Mouse (Mus musculus) layer of hippocampus, adult 9-11 months (tissue): ENCODE results near the gene Kcnj10.

Source experiments
- DNase-seq: peaks from one replicate; pipeline ENCODE4 v3.0.0; 2022

Gene Kcnj10

DNA sequence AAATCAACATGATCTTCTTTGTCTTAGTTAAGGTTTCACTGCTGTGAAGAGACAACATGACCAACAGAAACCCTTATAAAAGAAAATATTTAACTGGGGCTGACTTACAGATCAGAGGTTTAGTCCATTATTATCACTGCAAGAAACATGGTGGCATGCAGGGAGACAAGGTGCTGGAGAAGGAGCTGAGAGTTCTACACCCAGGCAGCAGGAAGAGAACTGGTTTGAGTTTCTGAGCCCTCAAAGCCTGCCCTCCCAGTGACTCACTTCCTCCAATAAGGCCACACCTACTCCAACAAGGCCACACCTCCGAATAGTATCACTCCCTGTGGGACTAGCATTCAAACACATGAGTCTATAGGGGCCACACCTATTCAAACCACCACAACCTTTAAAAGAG lies 49.8 kb downstream of the Kcnj10 start:
- no peak for DNase-seq

DNA sequence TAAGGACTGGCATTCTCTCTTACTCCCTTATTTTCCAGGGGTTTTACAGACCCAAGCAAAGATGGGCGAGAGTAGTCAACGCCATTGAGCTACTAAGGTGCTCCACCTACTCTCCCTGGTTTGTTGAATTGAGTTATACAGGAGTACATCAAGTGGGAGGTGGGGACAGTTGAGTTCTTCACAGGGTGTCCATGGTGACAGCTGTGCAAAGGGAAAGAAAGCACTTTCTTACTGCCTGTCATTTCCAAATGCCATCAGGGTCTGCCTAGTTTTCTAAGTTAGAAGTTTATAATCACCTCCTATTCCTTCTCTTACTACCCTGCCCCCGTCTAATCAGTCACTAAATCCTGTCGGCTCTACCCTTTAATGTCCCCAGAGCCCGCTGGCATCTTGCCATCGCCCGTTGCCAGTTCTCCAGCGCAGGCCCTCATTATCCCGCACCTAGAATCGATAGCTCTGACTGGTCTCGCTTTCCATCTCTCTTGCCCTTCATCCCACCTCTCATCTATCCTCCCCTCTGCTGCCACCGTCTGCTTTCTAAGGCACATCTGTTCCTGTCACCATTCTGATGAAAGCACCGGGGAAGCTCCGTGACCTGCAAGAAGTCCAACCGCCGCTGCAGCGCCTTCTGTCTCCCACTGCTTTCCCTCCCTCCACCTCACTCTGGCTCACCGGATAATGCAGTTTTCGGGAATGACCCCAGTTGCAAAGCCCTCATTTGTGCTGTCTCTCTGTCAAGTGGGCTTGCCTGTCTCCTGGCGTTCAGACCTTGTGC lies 51.0 kb downstream of the Kcnj10 start:
- no peak for DNase-seq

DNA sequence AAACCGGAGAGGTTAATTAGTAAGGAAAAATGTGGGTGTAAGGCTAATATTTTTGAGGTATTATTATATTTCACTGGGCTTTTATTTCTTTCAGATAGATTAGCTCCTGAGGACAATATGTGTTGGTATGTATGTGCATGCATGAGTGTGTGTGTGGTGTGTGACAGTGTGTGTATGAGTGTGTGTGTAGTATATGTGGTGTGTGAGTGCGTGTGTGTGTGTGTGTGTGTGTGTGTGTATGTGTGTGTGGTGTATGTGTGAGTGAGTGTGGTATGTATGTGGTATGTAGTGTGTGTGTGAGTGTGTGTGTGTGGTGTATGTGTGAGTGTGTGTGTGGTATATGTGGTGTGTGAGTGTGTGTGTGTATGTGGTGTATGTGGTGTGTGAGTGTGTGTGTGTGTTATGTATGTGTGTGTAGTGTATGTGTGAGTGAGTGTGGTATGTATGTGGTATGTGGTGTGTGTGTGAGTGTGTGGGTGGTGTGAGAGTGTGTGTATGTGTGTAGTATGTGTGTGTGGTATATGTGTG lies 51.7 kb downstream of the Kcnj10 start:
- no peak for DNase-seq

DNA sequence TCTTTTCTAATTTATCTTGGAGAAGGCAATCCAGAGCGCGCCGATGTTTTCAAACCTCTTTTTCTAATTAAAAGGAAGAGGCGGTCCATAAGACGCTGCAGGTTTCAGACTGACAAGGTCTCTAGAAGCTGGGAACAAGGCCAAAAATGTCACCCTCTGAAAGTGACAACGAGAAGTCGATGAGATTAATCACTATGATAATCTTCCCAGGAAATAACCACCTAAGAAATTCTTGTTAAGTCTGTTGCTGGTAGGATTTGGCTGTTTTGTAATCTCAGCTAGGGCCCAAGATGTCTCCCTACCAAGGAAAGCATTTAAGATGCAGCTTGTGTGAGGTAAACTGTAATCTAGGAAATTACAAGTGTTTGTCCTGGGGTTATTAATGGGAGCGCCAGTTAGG lies 52.7 kb downstream of the Kcnj10 start:
- DNase-seq, result no peak

DNA sequence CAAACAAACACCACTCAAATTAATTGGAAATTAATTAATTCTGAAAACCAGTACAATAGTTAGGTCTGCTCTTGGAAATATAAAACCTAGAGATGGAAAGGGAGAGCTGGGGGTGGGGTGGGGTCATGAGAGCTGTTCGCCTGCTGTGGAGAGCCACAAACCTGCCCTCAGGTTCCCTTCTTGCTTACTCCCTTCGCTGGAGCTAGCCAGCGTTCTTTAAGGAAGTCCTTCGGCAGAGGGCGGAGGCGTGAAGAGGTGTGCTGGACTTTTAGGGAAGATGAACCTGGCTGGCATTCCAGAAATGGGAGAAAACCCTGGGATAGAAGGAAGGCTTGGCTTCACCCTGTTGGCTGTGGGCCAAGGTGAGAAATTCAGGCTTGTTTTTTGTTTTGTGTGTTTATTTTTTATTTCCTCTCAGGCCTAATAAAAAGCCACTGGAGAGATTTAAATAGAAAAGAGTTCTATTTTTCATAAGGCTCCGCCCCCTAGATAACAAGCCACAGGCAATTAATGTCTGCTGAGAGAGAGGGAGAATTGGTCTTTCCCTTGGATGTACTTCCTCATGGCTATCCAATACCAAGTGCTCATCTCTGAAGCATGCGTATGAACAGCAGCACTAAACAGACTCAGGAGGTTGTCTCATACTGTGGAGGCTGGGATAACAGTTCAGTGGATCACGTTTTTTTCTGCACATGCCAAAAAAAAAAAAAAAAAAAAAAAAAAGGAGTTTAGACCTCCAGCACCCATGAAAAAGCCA lies 56.2 kb downstream of the Kcnj10 start:
- no peak for DNase-seq

DNA sequence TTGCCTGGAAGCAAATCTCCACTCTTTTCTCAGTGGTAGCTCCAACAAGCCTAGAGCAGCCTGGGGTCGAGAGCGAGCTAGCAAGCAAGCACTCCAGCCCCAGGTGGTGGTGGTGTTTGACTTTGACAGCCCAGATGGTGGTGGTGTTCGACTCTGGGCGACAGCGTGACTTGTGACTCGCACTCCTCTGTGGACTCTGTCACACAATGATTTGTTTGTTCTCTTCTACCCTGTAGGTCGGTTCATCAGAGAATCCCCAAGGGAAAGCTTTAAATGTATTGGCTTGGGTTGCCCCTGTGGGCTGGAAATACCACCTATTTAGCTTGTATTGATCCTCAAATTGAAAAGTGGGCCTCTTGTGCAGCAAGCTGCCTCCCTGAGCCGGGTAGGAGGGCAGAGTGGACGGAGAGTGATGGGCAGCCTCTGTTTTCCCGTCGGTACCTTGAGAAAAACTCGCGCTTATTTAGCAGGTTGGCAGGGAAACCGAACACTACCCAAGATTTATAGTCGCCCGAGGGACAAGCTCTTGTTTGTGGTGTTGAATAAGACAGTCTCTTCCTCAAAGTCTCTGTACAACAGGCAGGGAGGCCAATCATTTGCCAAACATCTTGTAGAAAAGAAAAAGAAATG lies 65.2 kb downstream of the Kcnj10 start:
- no peak for DNase-seq

DNA sequence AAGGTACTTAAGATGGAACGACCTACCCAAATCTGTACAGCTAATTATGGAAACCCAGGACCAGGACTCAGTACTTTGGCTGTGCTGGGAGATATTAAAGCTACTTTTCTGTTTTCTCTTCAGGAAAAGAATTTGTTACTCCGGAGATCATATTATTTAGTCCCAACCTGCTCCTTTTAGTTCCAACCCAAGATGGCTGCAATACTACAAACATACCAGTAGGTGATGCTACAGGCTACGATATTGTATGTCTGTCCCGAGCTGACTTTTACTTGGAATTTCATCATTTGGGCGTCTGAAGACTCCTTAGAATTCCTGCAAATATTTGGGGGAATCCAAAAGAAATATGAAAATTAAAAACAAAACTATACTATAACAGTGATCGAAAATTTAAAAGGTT lies 68.0 kb downstream of the Kcnj10 start:
- DNase-seq, result no peak

DNA sequence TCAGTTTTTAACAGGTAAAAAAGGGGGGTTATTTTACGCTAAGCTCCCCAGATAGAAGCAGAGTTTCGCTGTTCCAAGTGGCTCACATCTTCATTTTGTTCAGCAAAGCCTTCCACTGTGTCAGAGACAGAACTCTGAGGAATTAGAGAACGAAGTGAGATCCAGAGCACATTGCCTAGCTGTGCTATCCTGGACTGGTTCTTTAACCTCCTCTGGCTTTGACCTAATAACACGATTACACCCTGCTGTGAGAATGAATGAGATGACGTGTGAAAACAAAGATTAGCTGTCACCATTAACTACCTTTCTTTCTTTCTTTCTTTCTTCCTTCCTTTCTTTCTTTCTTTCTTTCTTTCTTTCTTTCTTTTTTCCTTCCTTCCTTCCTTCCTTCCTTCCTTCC lies 68.4 kb downstream of the Kcnj10 start:
- no peak for DNase-seq

DNA sequence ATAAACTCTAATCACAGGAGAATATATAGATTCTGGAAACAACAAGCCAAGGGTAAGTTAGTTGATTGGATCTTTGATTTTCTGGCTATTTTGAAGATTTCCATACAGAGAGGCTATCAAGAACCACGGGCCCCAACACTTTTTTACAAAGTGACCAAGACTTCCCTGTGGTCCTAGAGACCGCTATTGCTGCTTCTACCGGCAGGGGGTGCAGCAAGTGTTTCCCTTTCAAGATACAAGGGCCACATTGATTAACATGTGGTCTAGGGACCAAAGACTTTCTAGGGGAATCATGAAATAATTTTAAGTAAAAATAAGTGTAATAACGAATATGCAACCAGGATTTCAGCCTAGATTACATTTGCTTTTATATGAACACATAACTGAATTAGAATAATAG lies 69.8 kb downstream of the Kcnj10 start:
- DNase-seq, result no peak

DNA sequence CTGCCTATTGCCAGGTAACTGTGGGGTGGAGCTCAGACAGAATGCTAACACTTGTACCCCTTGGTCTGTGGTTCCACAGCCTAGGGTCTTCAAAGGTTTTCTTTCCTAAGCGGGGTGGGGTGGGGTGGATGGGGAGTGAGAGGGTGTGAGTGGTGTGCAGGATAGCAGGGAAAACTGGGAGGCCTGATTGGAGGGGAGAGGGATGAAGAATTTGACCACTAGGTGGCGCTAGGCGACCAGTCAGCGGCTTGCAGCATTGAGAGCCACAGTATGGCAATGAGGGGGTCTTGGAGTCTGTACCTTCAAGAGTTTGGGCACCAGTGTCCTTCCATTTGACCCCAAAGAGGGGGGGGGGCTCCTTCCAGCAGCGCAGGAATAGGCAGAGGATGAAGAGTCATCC lies 71.2 kb downstream of the Kcnj10 start:
- peak; percentile 60 for DNase-seq

DNA sequence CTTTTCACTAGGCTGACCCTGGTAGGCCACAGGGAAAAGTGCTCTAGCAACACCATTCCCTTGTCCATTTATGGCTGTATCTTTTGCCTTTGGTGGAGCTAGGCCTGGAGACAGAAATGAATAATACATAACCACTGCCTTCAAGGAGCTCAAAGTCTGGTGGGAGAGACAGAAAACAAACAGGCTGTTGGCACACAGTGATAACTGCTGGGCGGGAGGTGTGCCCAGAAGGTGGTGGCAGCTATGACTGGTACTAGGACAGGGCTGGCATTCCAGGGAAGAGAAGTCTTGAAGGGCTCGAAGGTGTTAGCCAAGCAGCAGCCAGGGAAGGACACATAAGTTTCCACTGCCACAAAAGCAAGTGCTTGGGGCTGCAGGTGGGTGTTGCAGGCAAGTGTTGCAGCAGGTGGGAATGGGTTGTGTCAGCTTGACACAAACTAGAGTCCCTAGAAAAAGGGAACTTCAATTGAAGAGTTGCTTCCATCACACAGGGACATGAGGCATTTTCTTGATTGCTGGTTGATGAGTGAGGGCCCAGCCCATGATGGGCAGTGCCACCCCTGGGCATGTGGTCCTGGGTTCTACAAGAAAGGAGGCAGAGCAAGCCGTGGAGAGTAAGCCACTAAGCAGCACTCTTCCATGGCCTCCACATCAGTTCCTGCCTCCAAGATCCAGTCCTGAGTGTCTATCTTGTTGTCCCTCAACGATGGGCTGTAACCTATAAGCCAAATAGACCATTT lies 72.7 kb downstream of the Kcnj10 start:
- no peak for DNase-seq

DNA sequence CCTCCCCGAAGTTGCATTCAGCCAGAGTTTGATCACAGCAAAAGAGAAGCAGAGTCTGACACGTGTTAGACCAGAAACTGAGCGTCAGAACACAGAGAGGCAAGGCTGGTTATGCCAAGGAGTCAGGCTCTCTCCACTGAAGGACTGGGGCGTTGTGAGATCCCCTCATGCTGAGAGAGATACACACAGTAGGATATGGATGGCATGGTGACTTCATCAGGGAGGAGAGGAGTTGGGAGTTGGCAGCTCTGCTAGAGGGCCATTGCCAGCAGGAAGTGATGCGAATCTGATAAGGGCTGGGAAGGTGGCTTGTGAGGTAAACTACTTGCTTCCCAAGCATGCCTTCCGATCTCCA lies 73.2 kb downstream of the Kcnj10 start:
- no peak for DNase-seq

DNA sequence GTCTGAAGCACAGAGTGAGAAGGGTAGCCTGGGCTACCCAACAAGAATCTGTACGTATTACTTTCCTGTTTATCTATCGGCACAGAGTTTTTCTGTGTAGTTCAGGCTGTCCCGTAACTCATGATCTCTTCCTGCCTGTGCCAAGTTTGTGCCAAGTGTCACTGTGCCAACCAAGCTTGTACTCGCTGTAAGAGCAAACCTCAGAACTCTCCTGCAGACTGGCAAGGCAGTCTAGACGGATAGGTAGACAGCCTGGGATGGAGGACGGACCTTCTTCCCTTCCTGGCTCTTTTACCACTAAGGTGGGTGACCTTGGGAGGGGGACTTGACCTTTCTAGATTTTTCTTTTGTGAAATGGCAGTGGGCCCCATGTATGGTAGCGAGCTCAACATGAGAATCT lies 74.1 kb downstream of the Kcnj10 start:
- no peak for DNase-seq

DNA sequence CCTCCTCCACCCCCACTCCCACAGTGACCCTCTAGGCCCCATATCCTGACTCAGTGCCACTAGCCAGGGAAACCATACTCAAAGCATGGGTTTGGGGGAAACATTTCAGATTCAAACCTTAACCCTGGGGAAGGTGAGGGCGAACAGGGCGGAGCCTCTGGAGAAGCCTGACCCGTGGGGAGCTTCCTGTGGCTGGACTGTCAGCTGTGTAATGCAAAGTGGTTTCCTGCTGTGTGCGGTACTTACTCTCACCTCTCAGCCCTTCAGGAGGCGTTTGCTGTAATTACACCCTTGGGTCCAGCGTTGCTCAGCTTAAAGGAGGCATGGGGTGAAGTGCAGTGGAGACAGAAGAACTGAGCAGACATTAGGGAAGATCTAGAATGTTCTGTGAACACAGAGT lies 77.2 kb downstream of the Kcnj10 start:
- DNase-seq, result no peak

DNA sequence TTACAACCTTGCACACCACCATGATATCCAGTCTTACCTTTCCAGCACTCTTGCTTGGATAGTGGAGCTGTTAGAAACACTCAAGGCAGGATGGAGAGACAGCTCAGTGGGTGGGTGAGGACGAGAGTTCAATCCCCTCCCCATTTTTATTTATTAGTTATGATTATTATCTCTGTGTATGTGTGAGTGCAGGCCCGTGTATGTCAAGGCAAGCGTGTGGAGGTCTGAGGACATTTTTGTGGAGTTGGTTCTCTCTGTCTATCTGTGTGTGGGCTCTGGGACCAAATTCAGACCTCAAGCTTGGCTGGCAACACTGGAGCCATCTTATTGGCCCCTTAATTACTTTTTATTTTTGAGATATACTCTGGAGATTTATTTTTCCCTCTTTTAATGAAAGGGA lies 77.6 kb downstream of the Kcnj10 start:
- no peak for DNase-seq

DNA sequence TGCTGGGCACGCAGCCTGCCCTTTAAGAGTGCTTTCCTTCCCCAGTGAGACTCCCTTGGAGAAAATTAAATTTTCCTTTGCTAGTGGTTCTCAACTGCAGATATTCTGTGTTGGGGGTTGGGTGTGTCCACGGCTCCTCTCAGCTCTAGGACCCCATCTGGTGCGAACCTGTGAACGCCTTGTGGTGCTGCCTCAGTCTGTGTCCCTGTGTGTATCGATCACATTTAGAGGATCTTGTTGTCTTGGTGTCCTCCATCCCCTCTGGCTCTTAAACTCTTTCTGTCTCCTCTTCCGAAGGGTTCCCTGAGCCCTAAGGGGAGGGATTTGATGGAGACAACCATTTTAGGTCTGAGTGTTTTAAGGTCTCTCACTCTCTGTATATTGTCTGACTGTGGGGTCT lies 79.2 kb downstream of the Kcnj10 start:
- no peak for DNase-seq

DNA sequence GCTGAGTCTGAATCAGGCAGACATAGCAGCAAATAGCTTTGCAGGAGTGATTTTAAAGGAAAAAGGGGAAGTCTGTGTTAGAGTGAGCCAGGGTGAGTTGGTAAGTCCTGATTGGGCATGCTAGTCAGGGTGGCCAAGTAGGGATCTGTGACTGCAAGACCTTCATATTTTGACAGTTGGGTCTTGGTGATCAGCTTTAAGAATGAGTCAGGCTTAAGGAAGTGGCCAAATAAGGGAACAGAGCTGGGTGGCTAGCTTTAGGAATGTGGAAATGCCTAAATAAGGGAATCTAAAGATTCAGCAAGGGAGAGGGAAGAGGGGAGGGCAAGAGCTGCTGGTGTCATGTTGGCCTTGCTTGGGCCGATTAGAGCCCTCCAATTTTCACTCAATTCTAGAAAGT lies 82.4 kb downstream of the Kcnj10 start:
- DNase-seq, result no peak
